Mouse (Mus musculus): Measurements from ENCODE around the gene Inpp5a. TPM values are rescaled to one million over a fixed set of nuclear protein-coding genes. Genes with fewer than 3 reads are reported as not detected.

The Inpp5a gene
- polyA plus RNA-seq, 1 experiment from 2014 or later = 25.4 TPM

GRCm38 (mm10) chr7:139622568-139622967, 233.7 kb downstream of the Inpp5a start:
- no peak for ATAC-seq (ENCODE audit: low FRiP score, low TSS enrichment)
- TF ChIP-seq EP300 (optimal IDR thresholded peaks at IDR 0.05) = no peak
- TF ChIP-seq CTCF (IDR thresholded peaks at IDR 0.05; ENCODE audit: low read depth) = no peak
- no peaks in the 10 kb centered on the region for H3K4me1 ChIP-seq (replicated peaks; ENCODE audit: control insufficient read depth, insufficient read depth)
- no peak overlapping the region for H3K9ac ChIP-seq (ENCODE audit: low read length)
- no peak overlapping the region for H3K4me3 ChIP-seq (ENCODE audit: low read depth, low read length)
- no peak overlapping the region for H3K4me2 ChIP-seq (replicated peaks; ENCODE audit: low read depth)
- DNase-seq (ENCODE audit: low spot score) = no peak
- H3K27me3 ChIP-seq (ENCODE audit: control insufficient read depth, insufficient read depth, low read length) = no peaks in the 10 kb centered on the region
- no peaks in the 10 kb centered on the region for H3K9me3 ChIP-seq (ENCODE audit: control insufficient read depth, low read length)
- H3K27ac ChIP-seq (replicated peaks) = no peak overlapping the region
- WGBS = 76% methylated on average over 13 of the region's 13 CpGs
- H3K36me3 ChIP-seq (ENCODE audit: control insufficient read depth, insufficient read depth, low read length) = no peaks in the 10 kb centered on the region

- Histone ChIP-seq H3K27ac (replicated peaks) (no peak overlapping the region), H3K9me3 (ENCODE audit: control insufficient read depth, low read length) (no peaks in the 10 kb centered on the region), H3K36me3 (ENCODE audit: control insufficient read depth, insufficient read depth, low read length) (no peaks in the 10 kb centered on the region), H3K4me3 (ENCODE audit: low read depth, low read length) (no peak overlapping the region), H3K4me2 (replicated peaks; ENCODE audit: low read depth) (no peak overlapping the region), H3K9ac (ENCODE audit: low read length) (no peak overlapping the region), H3K27me3 (ENCODE audit: control insufficient read depth, insufficient read depth, low read length) (no peaks in the 10 kb centered on the region), H3K4me1 (replicated peaks; ENCODE audit: control insufficient read depth, insufficient read depth) (no peaks in the 10 kb centered on the region)
- DNase-seq (ENCODE audit: low spot score) (no peak), ATAC-seq (ENCODE audit: low FRiP score, low TSS enrichment) (no peak)
- WGBS = 70% methylated on average over 9 of the region's 9 CpGs
- TF ChIP-seq CTCF (IDR thresholded peaks at IDR 0.05; ENCODE audit: low read depth) (no peak), EP300 (optimal IDR thresholded peaks at IDR 0.05) (no peak)
Measured at GRCm38 (mm10) chr7:139625156-139625555, 236.2 kb downstream of the Inpp5a start.

Other genes with a start within 250 kb of the Inpp5a start
- gene Lrrc27, start 176.1 kb upstream of the Inpp5a start, polyA plus RNA-seq (2015; fragmentation: Nextera tagmentation; extraction: Ambion mirVana) = 3.6 and 5.1 TPM in 2 replicates
- gene Stk32c, start 175.8 kb upstream of the Inpp5a start, polyA plus RNA-seq (2015; fragmentation: Nextera tagmentation; extraction: Ambion mirVana) = 0.11 TPM in 1 of 2 replicates, not detected in the other
- 16.0 and 17.2 TPM in 2 replicates for gene Pwwp2b, start 140.6 kb upstream of the Inpp5a start, polyA plus RNA-seq (2015; fragmentation: Nextera tagmentation; extraction: Ambion mirVana)
- 6.3 and 8.4 TPM in 2 replicates for gene Nkx6-2, start 193.7 kb downstream of the Inpp5a start, polyA plus RNA-seq (2015; fragmentation: Nextera tagmentation; extraction: Ambion mirVana)